Mouse (Mus musculus): ENCODE data around the gene Olfr642. TPM values are rescaled to one million over a fixed set of nuclear protein-coding genes. Genes with fewer than 3 reads are reported as not detected.

Olfr642 gene
- polyA plus RNA-seq, 1 experiment from 2014 or later, result 0.08 TPM

DNA sequence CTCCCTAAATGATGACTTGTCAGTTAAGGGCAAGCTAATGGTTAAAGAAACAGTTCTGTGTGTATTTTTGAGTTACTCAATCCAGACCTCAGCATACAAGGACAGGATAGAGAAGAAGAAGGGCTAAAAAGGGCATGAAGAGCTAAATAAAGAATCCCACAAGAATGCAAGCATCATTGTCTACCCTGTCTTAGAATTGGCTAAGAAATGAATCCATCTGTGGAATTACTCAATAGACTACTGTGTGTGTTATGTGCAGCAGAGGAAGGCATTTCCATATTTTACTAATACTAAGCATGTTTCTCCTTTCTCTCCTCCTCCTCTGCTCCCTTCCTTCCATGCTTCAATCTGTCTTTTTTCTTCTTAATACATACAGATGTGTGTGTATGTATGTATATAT lies 53.3 kb downstream of the Olfr642 start:
- Histone ChIP-seq H3K9me3 (replicated peaks) (no peaks in the 10 kb centered on the region), H3K4me1 (no peaks in the 10 kb centered on the region), H3K36me3 (no peaks in the 10 kb centered on the region), H3K27ac (replicated peaks) (no peak overlapping the region), H3K27me3 (no peaks in the 10 kb centered on the region), H3K4me2 (replicated peaks) (no peak overlapping the region), H3K9ac (no peak overlapping the region), H3K4me3 (replicated peaks) (no peak overlapping the region)
- ATAC-seq (ENCODE audit: insufficient number of reproducible peaks, low FRiP score, low TSS enrichment, low read depth), result no peak

DNA sequence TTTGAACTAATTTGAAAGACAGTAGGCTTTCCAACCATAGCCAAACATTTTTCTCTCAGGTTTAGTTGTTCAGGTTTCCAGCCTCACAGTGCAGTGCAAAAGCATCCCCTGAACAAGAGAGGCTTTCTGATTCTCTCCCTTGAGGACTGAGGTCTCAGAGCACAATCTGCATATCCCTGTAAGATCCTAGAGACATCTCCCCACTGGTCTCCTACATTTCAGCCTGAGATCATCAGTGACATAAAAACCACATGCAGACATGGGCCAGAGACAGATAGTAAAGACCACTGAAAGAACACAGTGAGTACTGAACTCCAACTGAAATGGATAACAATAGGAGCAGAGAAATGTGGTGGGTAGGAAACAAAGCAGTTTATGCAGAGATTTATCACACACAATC lies 54.0 kb downstream of the Olfr642 start, which contains the start of gene Olfr638:
TSS of gene Olfr638 (plus strand) at position 301 of the 400 bp plus-strand sequence.
- Histone ChIP-seq H3K9ac (no peak within 1 kb of the TSS), H3K4me2 (replicated peaks) (no peak within 1 kb of the TSS), H3K27me3 (no peaks in the 10 kb centered on the region), H3K27ac (replicated peaks) (no peak within 1 kb of the TSS), H3K9me3 (replicated peaks) (no peaks in the 10 kb centered on the region), H3K36me3 (no peaks in the 10 kb centered on the region), H3K4me3 (replicated peaks) (no peak within 1 kb of the TSS), H3K4me1 (no peaks in the 10 kb centered on the region)
- ATAC-seq (ENCODE audit: insufficient number of reproducible peaks, low FRiP score, low TSS enrichment, low read depth), result no peak

Other genes starting within 250 kb of the Olfr642 start
- 2,578 and 3,288 TPM in 2 replicates for gene Hbb-bt, start 238.7 kb downstream of the Olfr642 start, polyA plus RNA-seq (2015; fragmentation: Nextera tagmentation; extraction: Ambion mirVana)
- 7,493 and 10,028 TPM in 2 replicates for gene Hbb-bs, start 224.6 kb downstream of the Olfr642 start, polyA plus RNA-seq (2015; fragmentation: Nextera tagmentation; extraction: Ambion mirVana)
- gene Hbb-bh2, start 212.1 kb downstream of the Olfr642 start, polyA plus RNA-seq (2015; fragmentation: Nextera tagmentation; extraction: Ambion mirVana), result not detected in 2 replicates
- 3.0 and 4.7 TPM in 2 replicates for gene Hbb-bh1, start 209.5 kb downstream of the Olfr642 start, polyA plus RNA-seq (2015; fragmentation: Nextera tagmentation; extraction: Ambion mirVana)
- 296 and 441 TPM in 2 replicates for gene Hbb-y, start 199.4 kb downstream of the Olfr642 start, polyA plus RNA-seq (2015; fragmentation: Nextera tagmentation; extraction: Ambion mirVana)
- not detected in 2 replicates for gene Olfr66, start 166.4 kb downstream of the Olfr642 start, polyA plus RNA-seq (2015; fragmentation: Nextera tagmentation; extraction: Ambion mirVana)
- 0.04 and 0.11 TPM in 2 replicates for gene Olfr64, start 158.2 kb downstream of the Olfr642 start, polyA plus RNA-seq (2015; fragmentation: Nextera tagmentation; extraction: Ambion mirVana)
- gene Olfr65, start 149.2 kb downstream of the Olfr642 start, polyA plus RNA-seq (2015; fragmentation: Nextera tagmentation; extraction: Ambion mirVana), result 0.34 and 0.51 TPM in 2 replicates
- not detected in 2 replicates for gene Olfr631, start 123.8 kb downstream of the Olfr642 start, polyA plus RNA-seq (2015; fragmentation: Nextera tagmentation; extraction: Ambion mirVana)
- not detected in 2 replicates for gene Olfr632, start 118.3 kb downstream of the Olfr642 start, polyA plus RNA-seq (2015; fragmentation: Nextera tagmentation; extraction: Ambion mirVana)
- gene Olfr633, start 108.2 kb downstream of the Olfr642 start, polyA plus RNA-seq (2015; fragmentation: Nextera tagmentation; extraction: Ambion mirVana), result not detected in 2 replicates
- gene Olfr635, start 81.5 kb downstream of the Olfr642 start, polyA plus RNA-seq (2015; fragmentation: Nextera tagmentation; extraction: Ambion mirVana), result 0.07 TPM in 2 replicates
- not detected in 2 replicates for gene Olfr638, start 53.9 kb downstream of the Olfr642 start, polyA plus RNA-seq (2015; fragmentation: Nextera tagmentation; extraction: Ambion mirVana)
- gene Olfr639, start 35.4 kb downstream of the Olfr642 start, polyA plus RNA-seq (2015; fragmentation: Nextera tagmentation; extraction: Ambion mirVana), result 0.05 TPM in 2 replicates
- gene Olfr640, start 27.1 kb downstream of the Olfr642 start, polyA plus RNA-seq (2015; fragmentation: Nextera tagmentation; extraction: Ambion mirVana), result 0.45 and 0.84 TPM in 2 replicates
- gene Olfr641, start 17.2 kb downstream of the Olfr642 start, polyA plus RNA-seq (2015; fragmentation: Nextera tagmentation; extraction: Ambion mirVana), result 0.12 and 0.23 TPM in 2 replicates
- gene 4930516K23Rik, start 8.8 kb upstream of the Olfr642 start, polyA plus RNA-seq (2015; fragmentation: Nextera tagmentation; extraction: Ambion mirVana), result 0.03 and 0.12 TPM in 2 replicates
- 0.13 and 0.32 TPM in 2 replicates for gene Olfr644, start 19.2 kb upstream of the Olfr642 start, polyA plus RNA-seq (2015; fragmentation: Nextera tagmentation; extraction: Ambion mirVana)
- 0.04 and 0.24 TPM in 2 replicates for gene Olfr645, start 32.8 kb upstream of the Olfr642 start, polyA plus RNA-seq (2015; fragmentation: Nextera tagmentation; extraction: Ambion mirVana)
- 0.22 TPM in 1 of 2 replicates, not detected in the other for gene Olfr646, start 52.2 kb upstream of the Olfr642 start, polyA plus RNA-seq (2015; fragmentation: Nextera tagmentation; extraction: Ambion mirVana)
- not detected in 2 replicates for gene Ubqln5, start 77.2 kb upstream of the Olfr642 start, polyA plus RNA-seq (2015; fragmentation: Nextera tagmentation; extraction: Ambion mirVana)
- not detected in 2 replicates for gene Olfr643, start 84.7 kb upstream of the Olfr642 start, polyA plus RNA-seq (2015; fragmentation: Nextera tagmentation; extraction: Ambion mirVana)
- 0.22 and 0.37 TPM in 2 replicates for gene Ubqln3, start 90.6 kb upstream of the Olfr642 start, polyA plus RNA-seq (2015; fragmentation: Nextera tagmentation; extraction: Ambion mirVana)
- 0.12 and 0.49 TPM in 2 replicates for gene Ubqlnl, start 97.9 kb upstream of the Olfr642 start, polyA plus RNA-seq (2015; fragmentation: Nextera tagmentation; extraction: Ambion mirVana)
- 20.1 and 24.2 TPM in 2 replicates for gene Olfm5, start 112.2 kb upstream of the Olfr642 start, polyA plus RNA-seq (2015; fragmentation: Nextera tagmentation; extraction: Ambion mirVana)
- gene Olfr648, start 130.7 kb upstream of the Olfr642 start, polyA plus RNA-seq (2015; fragmentation: Nextera tagmentation; extraction: Ambion mirVana), result 0.25 and 0.27 TPM in 2 replicates
- gene Olfr649, start 143.3 kb upstream of the Olfr642 start, polyA plus RNA-seq (2015; fragmentation: Nextera tagmentation; extraction: Ambion mirVana), result not detected in 2 replicates
- 0.54 and 0.59 TPM in 2 replicates for gene Trim6, start 166.1 kb upstream of the Olfr642 start, polyA plus RNA-seq (2015; fragmentation: Nextera tagmentation; extraction: Ambion mirVana)
- gene Trim34a, start 191.8 kb upstream of the Olfr642 start, polyA plus RNA-seq (2015; fragmentation: Nextera tagmentation; extraction: Ambion mirVana), result 1.8 and 2.0 TPM in 2 replicates
- gene Trim5, start 235.4 kb upstream of the Olfr642 start, polyA plus RNA-seq (2015; fragmentation: Nextera tagmentation; extraction: Ambion mirVana), result 0.40 and 0.41 TPM in 2 replicates

All from embryonic facial prominence, embryonic 15.5 days (tissue).